Mouse (Mus musculus): ENCODE data around the gene Smg6.

The Smg6 gene

DNA sequence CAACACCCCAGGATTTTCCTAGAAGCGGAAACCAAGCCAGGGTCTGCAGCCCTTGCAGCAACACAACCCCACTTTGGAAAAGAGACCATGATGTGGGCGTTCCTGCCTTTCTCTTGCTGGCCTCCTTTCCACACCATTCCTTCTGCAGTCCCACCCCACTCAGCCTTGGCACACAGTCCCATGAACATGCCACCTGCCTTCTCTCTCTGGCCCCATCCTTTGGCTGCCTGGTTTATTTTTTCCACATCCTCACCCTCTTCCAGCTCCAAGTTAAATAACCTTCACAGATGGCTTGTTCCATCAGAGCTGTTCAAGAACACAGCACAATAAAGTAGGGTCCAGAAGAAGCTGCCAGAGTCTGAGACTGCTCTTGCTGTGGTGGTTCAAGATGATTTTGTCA lies 193.7 kb downstream of the Smg6 start:
- DNase-seq: peak; percentile 70

DNA sequence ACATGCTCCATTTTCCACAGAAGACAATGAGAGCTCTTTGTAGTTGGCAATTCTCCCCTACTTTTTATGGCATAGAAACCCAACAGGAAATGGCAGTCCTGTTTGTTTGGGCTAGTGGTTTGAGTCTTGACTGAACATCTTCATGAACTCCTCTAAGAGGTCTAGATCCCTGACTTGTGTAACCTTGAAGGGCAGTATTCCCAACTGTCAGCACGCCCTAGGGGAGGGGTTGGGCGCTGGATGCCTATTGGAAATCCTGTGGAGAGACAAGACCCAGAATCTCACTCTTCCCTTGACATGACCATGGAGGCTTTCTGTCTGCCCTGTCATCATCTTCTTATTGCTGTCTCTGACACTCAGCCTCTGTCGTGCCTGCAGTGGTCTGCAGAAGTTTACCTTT lies 194.2 kb downstream of the Smg6 start:
- DNase-seq: no peak

DNA sequence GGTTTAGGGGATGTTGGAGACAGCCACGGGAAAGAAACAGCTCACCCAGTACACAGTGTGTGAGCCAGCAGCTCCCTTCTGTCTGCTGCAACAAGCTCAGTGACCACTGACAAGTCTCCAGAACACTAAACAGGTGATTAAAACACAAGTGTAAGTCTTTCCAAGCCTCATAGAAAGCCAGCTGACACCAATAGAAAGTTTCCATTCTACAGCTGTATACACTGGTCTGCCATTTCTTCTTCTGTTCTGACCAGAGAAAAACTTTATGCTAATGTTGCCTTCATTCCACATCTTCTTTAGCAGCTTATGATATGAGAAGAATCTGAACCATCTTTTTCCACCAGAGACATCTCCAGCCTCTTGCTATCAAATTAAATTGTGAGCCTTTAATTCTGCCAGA lies 195.7 kb downstream of the Smg6 start:
- DNase-seq: no peak

DNA sequence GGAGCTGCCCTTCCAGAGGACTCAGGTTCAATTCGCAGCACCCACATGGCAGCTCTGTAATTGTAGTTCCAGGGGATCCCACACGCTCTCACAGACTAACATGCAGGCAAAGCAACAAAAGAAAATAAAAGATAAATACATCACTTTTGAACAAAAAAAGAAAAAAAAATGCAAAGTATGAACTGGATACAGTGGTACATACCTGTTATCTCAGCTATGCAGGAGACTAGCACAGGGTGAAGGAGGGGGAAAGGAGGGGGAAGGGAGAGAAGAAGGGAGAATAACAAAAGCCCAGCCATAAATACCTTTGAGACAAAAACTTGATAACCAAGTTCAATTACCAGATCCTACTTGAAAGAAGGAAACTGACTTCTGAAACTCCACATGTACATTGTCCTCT lies 198.8 kb downstream of the Smg6 start:
- no peak for DNase-seq

DNA sequence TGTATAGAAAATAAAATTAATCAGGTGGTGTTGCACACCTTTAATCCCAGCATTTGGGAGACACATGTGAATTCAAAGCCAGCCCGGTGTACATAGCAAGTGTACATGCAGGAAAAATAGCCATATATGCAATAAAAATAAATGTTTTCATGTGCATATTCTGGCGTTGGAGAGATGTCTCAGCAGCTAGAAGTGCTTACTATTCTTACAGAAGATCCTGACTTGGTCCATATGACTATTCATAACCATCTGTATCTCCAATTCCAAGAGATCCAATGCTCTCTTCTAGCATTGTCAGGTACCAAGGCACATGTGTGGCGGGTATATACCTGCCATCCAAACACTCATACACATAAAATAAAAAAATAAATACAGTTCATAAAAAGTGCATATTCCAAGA lies 200.8 kb downstream of the Smg6 start:
- no peak for DNase-seq

DNA sequence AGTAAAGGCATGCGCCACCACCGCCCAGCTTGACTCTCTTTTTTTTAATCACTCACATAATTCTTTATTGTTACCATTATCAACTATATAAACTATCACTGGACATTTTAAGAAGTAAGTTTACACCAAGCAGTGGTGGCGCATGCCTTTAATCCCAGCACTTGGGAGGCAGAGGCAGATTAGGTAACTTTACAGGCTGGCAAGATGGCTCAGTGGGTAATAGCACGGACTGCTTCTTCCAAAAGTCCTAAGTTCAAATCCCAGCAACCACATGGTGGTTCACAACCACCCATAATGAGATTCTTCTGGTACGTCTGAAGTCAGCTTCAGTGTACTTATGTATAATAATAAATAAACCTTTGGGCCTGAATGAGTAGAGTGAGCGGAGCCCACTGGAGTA lies 203.9 kb downstream of the Smg6 start:
- no peak for DNase-seq

- DNase-seq: no peak
Observed at GRCm38 (mm10) chr11:75131300-75131699, 205.7 kb downstream of the Smg6 start.

- peak; percentile 76 to 84 for DNase-seq
Observed at GRCm38 (mm10) chr11:75132278-75132677, 206.7 kb downstream of the Smg6 start.

DNA sequence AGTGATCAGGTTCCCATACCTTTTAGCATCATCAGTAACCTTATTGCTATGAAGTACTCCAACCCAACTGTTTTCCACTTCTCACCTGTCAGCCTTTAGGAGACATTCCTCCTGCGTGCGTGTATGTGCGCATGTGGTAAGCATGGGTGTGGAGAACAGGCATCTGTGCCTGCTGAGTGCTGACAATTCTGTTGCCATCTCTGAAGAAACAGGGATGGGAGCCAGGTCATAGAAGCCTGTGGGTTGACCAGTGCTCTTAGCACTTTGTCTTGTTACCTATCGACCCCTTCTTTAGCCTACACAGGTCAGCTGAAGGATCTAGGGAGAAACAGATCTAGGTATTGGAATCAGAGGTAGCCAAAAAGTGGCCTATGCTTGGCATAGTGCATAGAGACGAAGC lies 207.8 kb downstream of the Smg6 start:
- DNase-seq: peak; percentile 67 to 78

- DNase-seq: peak; percentile 63 to 64
Observed at GRCm38 (mm10) chr11:75133951-75134350, 208.3 kb downstream of the Smg6 start.

- no peak for DNase-seq
Observed at GRCm38 (mm10) chr11:75134485-75135068, 209.0 kb downstream of the Smg6 start.

GRCm38 (mm10) chr11:75135358-75135757 lies 209.7 kb downstream of the Smg6 start:
- DNase-seq: no peak

GRCm38 (mm10) chr11:75136666-75137398 lies 211.2 kb downstream of the Smg6 start:
- DNase-seq: no peak

DNA sequence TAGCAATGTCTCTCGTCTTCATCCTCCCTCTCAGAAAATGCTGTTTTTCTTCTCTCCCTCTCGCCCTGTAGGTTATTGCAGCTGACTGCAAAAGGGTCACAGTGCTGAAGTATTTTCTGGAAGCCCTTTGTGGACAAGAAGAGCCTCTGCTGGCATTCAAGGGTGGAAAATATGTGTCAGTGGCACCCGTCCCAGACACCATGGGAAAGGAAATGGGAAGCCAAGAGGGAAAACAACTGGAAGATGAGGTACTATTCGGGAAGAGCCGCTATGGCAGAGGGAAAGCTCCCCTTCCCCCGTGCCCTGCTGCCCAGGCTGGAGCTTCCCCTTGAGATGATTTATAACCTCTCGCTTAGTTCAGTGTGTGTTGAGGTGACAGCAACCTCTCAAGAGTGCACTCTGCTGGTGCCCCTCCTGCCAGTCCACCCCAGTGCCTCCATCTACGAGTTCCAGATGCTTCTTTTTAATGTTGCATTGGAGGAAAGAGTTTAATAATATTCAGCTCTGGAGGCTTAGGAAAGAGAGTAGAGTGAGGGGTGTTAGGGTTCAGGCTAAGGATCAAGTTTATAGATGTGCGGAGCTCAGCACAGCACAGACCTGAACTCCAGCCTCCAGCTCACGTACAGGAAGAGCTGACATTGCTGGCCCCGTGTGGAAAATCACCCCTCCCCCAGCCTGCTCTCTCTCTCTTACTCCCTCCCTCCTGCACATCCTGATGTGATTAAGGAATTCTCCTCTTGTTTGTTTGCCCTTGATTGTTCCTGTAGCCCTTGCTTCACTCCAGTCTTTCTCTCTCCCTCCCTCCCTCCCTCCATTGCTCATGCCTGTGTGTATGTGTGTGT lies 213.7 kb downstream of the Smg6 start:
- peak; percentile 56 to 60 for DNase-seq

DNA sequence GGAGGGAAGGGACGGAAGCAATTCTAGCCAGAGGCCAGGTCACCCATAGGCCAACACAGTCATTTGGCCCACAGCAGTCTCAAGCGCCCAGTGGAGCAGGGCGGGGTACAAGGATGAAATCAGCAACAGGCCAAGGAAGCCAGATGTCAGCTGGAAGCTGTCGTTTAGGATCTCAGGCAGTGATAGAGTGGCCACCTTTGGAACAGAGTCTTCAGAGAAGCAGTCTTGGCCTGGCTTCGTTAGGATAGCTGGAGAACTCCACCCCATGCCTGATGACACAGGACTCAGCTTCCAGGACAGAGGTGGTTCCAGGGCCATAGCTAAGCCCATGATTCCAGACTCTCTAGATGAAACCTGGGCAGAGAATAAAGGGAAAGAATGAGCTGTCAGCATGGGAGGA lies 214.8 kb downstream of the Smg6 start:
- DNase-seq: no peak

DNA sequence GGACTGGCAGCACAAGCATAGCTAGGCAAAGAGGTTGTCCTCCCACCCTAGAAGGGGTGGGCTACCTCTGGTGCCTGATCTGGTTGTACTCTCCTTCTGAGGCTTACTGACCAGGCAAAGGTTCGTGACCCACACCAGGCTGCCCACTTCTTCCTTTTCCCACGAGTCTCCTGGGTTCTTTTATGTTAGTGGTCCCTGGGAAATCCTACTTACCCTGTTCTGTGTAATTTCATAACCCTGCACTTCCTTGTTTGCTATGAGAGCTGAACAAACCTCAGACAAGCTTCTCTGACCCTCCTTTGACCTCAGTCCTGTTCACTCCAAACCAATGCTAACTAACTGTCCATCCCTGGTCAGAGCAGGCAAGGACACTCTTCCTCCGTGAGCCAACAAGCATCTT lies 215.4 kb downstream of the Smg6 start:
- no peak for DNase-seq

GRCm38 (mm10) chr11:75141913-75142312 lies 216.3 kb downstream of the Smg6 start:
- no peak for DNase-seq

GRCm38 (mm10) chr11:75142749-75143148 lies 217.1 kb downstream of the Smg6 start:
- no peak for DNase-seq

- DNase-seq: no peak
Observed at GRCm38 (mm10) chr11:75145841-75146240, 220.2 kb downstream of the Smg6 start.

- no peak for DNase-seq
Observed at GRCm38 (mm10) chr11:75147106-75147845, 221.7 kb downstream of the Smg6 start.

DNA sequence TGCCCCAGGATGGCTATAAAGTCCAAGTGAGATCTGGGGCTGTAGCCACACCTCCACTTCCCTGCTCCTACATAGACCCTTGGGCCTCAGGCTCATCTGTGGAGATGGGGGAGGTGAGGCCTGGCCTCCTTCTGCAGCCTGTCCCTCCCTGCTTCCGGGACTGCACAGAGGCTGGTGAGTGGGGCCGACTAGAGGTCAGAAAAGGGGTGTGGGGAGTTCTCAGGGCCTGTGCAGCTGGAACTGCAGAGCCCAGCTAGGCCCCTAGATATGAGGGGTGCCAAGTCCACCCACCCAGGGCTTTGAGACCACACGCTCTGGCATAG lies 222.2 kb downstream of the Smg6 start:
- DNase-seq: no peak

GRCm38 (mm10) chr11:75148332-75149035 lies 222.9 kb downstream of the Smg6 start:
- no peak for DNase-seq

GRCm38 (mm10) chr11:75150346-75150745 lies 224.7 kb downstream of the Smg6 start:
- no peak for DNase-seq

All from cerebellum, postnatal 14 days (tissue).